Mouse (Mus musculus) thymus, adult 2 months (tissue): ENCODE results near the gene Spop. TPM values are rescaled to one million over a fixed set of nuclear protein-coding genes. Genes with fewer than 3 reads are reported as not detected.

ENCODE experiments used
- DNase-seq: peaks from one replicate; pipeline ENCODE4 v3.0.0; 2021
- H3K27ac ChIP-seq: fragments of 200-500 bp; 2 replicates; pipeline ENCODE4 v1.5.1; 2012; ENCODE audit warnings: low read length, control low read depth; ENCODE audit not compliant: control insufficient read depth, insufficient read depth
- H3K27me3 ChIP-seq: fragments of 200-500 bp; 2 replicates; pipeline ENCODE4 v1.6.1; 2012; ENCODE audit warnings: mild to moderate bottlenecking, low read length, moderate library complexity, mixed read lengths; ENCODE audit not compliant: control insufficient read depth, insufficient read depth
- H3K36me3 ChIP-seq: fragments of 200-500 bp; 2 replicates; pipeline ENCODE4 v1.6.1; 2012; ENCODE audit warnings: mild to moderate bottlenecking, low read length, moderate library complexity; ENCODE audit not compliant: control insufficient read depth, insufficient read depth
- H3K4me1 ChIP-seq: fragments of 200-500 bp; replicated peaks from 2 replicates; pipeline ENCODE4 v1.6.1; 2012; ENCODE audit warnings: low read length; ENCODE audit not compliant: control insufficient read depth, insufficient read depth
- H3K4me3 ChIP-seq: fragments of 200-500 bp; 2 replicates; pipeline ENCODE4 v1.5.1; 2012; ENCODE audit warnings: mild to moderate bottlenecking, low read length, control low read depth, moderate library complexity; ENCODE audit not compliant: control insufficient read depth, insufficient read depth
- CTCF ChIP-seq: fragments of 200-500 bp; IDR thresholded peaks from 2 replicates; pipeline ENCODE4 v1.5.1; 2012; ENCODE audit warnings: mild to moderate bottlenecking, control low read depth, low read length, moderate library complexity, borderline replicate concordance; ENCODE audit not compliant: control insufficient read depth, poor library complexity, insufficient read depth; ENCODE audit errors: extremely low read depth
- POLR2A ChIP-seq: fragments of 200-500 bp; IDR thresholded peaks from 2 replicates; pipeline ENCODE4 v1.6.1; 2012; ENCODE audit warnings: mild to moderate bottlenecking, low read length, control low read depth, moderate library complexity; ENCODE audit not compliant: control insufficient read depth, poor library complexity, insufficient read depth; ENCODE audit errors: extremely low read depth
- WGBS: fragments of 180-500 bp; shearing (Covaris S2); methylation state at CpG from one replicate; pipeline ENCODE4 v1.1.7; 2018; 5-methylcytosine and 5-hydroxymethylcytosine counted together
- polyA plus RNA-seq: library from polyadenylated mRNA; depleted of rRNA; stranded (reverse); fragments of >200 nt; gene quantifications from 2 replicates; pipeline ENCODE4 v1.2.3, GENCODE M21; 2012

Spop gene
- polyA plus RNA-seq, 1 experiment = 47.9 TPM

DNA sequence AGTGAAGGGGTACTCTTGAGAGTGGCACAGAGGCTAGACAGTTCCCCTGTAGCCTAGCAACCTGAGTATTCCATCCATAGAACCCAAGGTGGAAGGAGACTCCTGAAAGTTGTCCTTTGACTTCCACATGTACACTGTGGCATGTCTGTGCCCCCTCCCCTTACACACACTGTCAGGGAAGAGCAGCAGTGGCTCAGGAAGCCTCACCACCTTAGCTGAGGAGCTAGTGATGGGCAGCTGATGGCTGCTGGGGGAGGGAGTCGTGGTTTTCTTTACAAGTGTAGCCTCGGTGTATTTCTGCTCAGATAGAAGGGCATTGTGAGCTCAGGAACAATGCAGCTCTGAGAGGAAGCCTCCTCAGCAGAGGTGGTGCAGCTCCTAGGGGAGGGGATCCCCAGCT lies 31.5 kb downstream of the Spop start:
- Histone ChIP-seq H3K36me3 (no peaks in the 10 kb centered on the region), H3K4me1 (no peaks in the 10 kb centered on the region), H3K27me3 (no peaks in the 10 kb centered on the region), H3K4me3 (no peak overlapping the region), H3K27ac (no peak overlapping the region)
- no peak for DNase-seq
- no peak for TF ChIP-seq CTCF
- TF ChIP-seq POLR2A = no peak
- 22% methylated on average over 2 of the region's 2 CpGs for WGBS

DNA sequence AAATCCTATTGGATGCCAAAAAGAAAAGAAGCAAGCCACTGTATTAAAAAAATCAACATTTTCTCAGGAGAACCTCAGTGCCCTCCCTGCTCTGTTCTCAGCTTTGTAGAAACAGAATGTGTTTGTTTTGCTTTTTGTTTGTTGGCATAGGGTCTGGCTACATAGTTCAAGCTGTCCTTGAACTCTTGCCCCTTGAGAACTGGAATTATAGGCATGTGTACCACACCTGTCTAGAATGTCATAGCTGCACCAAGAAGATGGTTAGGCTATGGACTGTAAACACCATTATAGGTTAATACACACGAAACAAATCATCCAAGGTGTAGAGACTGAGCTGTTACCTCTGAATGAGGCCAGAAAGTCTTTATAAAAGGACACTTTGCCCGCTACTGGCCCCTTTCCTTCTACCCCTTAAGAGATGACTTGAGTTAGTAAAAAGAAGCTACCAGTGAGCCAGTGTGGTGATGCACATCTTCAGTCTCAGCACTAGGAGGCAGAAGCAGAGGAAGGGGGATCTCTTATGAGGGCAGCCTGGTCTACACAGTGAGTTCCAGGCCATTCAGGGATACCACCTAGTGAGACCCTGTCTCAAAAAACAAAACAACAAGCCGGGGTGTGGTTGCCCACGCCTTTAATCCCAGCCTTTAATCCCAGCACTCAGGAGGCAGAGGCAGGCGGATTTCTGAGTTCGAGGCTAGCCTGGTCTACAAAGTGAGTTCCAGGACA lies 32.9 kb downstream of the Spop start:
- no peaks in the 10 kb centered on the region for H3K27me3 ChIP-seq
- WGBS = 97% methylated on average over 6 of the region's 6 CpGs

GRCm38 (mm10) chr11:95448346-95448745 lies 34.5 kb downstream of the Spop start:
- 90% methylated on average over 3 of the region's 3 CpGs for WGBS
- no peak overlapping the region for H3K4me3 ChIP-seq
- H3K4me1 ChIP-seq = no peaks in the 10 kb centered on the region
- H3K36me3 ChIP-seq = no peaks in the 10 kb centered on the region
- no peak for DNase-seq
- TF ChIP-seq CTCF = no peak
- no peak for TF ChIP-seq POLR2A
- no peak overlapping the region for H3K27ac ChIP-seq
- H3K27me3 ChIP-seq = no peaks in the 10 kb centered on the region

More for the DNA sequence above, 32.9 kb downstream of the Spop start:
- DNase-seq = no peak
- Histone ChIP-seq H3K27ac (no peak overlapping the region), H3K36me3 (no peaks in the 10 kb centered on the region), H3K4me3 (no peak overlapping the region), H3K4me1 (no peaks in the 10 kb centered on the region)
- no peak for TF ChIP-seq POLR2A
- TF ChIP-seq CTCF = no peak

- TF ChIP-seq POLR2A (no peak), CTCF (no peak)
- DNase-seq = no peak
- H3K4me1 ChIP-seq = no peaks in the 10 kb centered on the region
- no peaks in the 10 kb centered on the region for H3K27me3 ChIP-seq
- no peaks in the 10 kb centered on the region for H3K36me3 ChIP-seq
- 33% methylated on average over 8 of the region's 8 CpGs for WGBS
- H3K27ac ChIP-seq = no peak overlapping the region
- no peak overlapping the region for H3K4me3 ChIP-seq
These were observed 41.5 kb downstream of the Spop start for GRCm38 (mm10) chr11:95455331-95455730.

DNA sequence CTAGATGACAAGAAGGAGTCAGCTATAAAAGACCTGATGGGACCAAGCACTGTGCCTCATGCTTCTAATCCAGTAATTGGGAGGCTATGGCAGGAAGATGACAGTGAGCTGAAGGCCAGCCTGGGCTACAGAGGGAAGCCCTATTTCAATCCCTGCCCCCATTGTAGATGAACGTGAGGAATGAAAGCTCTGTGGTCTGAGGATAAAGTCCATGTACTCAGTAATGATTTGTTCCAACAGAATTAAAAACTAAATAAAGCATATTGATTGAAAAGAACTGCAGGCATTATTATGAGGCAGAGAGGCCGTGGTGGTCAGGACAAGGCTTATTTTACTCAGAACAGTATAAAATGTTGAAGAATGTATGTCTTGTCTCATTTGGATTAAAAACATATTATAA lies 47.0 kb downstream of the Spop start:
- H3K27me3 ChIP-seq = no peaks in the 10 kb centered on the region
- 95% methylated on average over 2 of the region's 2 CpGs for WGBS
- no peak for DNase-seq
- H3K27ac ChIP-seq = no peak overlapping the region
- H3K36me3 ChIP-seq = no peaks in the 10 kb centered on the region
- no peaks in the 10 kb centered on the region for H3K4me1 ChIP-seq
- no peak for TF ChIP-seq POLR2A
- no peak for TF ChIP-seq CTCF
- no peak overlapping the region for H3K4me3 ChIP-seq

DNA sequence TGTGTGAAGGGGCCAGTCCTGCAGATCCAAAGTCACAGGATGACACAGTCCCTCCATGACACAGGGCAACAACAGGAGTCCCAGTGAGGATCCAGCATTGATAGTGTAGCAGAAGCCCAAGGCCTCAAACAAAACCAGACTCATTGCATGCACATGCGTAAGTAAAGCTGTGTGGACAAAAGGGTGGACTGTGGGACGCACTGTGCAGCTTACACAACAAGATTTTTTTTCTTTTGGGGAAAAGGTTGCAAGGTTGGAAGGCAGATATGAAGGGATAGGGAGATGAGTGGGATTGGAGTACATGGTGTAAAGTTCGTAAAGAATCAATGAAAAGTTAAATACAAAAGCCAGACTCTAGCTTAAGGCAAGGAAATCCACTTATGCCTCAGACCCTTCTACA lies 48.3 kb downstream of the Spop start:
- Histone ChIP-seq H3K27ac (no peak overlapping the region), H3K4me1 (no peaks in the 10 kb centered on the region), H3K27me3 (no peaks in the 10 kb centered on the region), H3K36me3 (no peaks in the 10 kb centered on the region), H3K4me3 (no peak overlapping the region)
- 98% methylated on average over 3 of the region's 3 CpGs for WGBS
- TF ChIP-seq CTCF (no peak), POLR2A (no peak)
- DNase-seq = no peak

- H3K27me3 ChIP-seq = no peaks in the 10 kb centered on the region
- no peak overlapping the region for H3K4me3 ChIP-seq
- no peaks in the 10 kb centered on the region for H3K4me1 ChIP-seq
- no peak overlapping the region for H3K27ac ChIP-seq
- no peak for DNase-seq
- 98% methylated on average over 1 of the region's 1 CpGs for WGBS
- H3K36me3 ChIP-seq = peaks cover 19% of the 10 kb centered on the region
- TF ChIP-seq POLR2A = no peak
These were observed 53.9 kb downstream of the Spop start for GRCm38 (mm10) chr11:95467731-95468130.

GRCm38 (mm10) chr11:95472942-95473341 lies 59.1 kb downstream of the Spop start:
- Histone ChIP-seq H3K4me1 (no peaks in the 10 kb centered on the region), H3K4me3 (no peak overlapping the region), H3K36me3 (peaks cover 53% of the 10 kb centered on the region), H3K27me3 (no peaks in the 10 kb centered on the region), H3K27ac (no peak overlapping the region)
- TF ChIP-seq POLR2A (no peak), CTCF (no peak)
- DNase-seq = no peak
- 96% methylated on average over 2 of the region's 2 CpGs for WGBS
